Mouse (Mus musculus) retina, embryonic 14.5 days (tissue): ENCODE measurements around the gene Slc8a1.

Experiments used
- DNase-seq: peaks from one replicate; pipeline ENCODE4 v3.0.0-alpha.2; 2015; ENCODE audit warnings: low spot score

Gene Slc8a1

GRCm38 (mm10) chr17:81669816-81670691, 68.1 kb downstream of the Slc8a1 start:
- DNase-seq: peak; percentile 75

- DNase-seq: peak; percentile 71
These were observed 68.9 kb downstream of the Slc8a1 start for GRCm38 (mm10) chr17:81669062-81669815.

GRCm38 (mm10) chr17:81668466-81668865, 69.7 kb downstream of the Slc8a1 start:
- no peak for DNase-seq

- DNase-seq: no peak
These were observed 70.2 kb downstream of the Slc8a1 start for GRCm38 (mm10) chr17:81667935-81668334.

GRCm38 (mm10) chr17:81666551-81666950, 71.6 kb downstream of the Slc8a1 start:
- peak; percentile 67 for DNase-seq

GRCm38 (mm10) chr17:81664916-81665315, 73.3 kb downstream of the Slc8a1 start:
- no peak for DNase-seq

GRCm38 (mm10) chr17:81657828-81658227, 80.3 kb downstream of the Slc8a1 start:
- DNase-seq: no peak

GRCm38 (mm10) chr17:81654548-81654947, 83.6 kb downstream of the Slc8a1 start:
- DNase-seq: no peak

- DNase-seq: no peak
These were observed 85.2 kb downstream of the Slc8a1 start for GRCm38 (mm10) chr17:81652958-81653357.

- DNase-seq: no peak
These were observed 101.4 kb downstream of the Slc8a1 start for GRCm38 (mm10) chr17:81636822-81637221.

GRCm38 (mm10) chr17:81630471-81630870, 107.7 kb downstream of the Slc8a1 start:
- no peak for DNase-seq

- no peak for DNase-seq
These were observed 117.0 kb downstream of the Slc8a1 start for GRCm38 (mm10) chr17:81621188-81621644.

- no peak for DNase-seq
These were observed 119.7 kb downstream of the Slc8a1 start for GRCm38 (mm10) chr17:81618461-81618860.

- no peak for DNase-seq
These were observed 121.9 kb downstream of the Slc8a1 start for GRCm38 (mm10) chr17:81616326-81616725.

- DNase-seq: no peak
These were observed 122.8 kb downstream of the Slc8a1 start for GRCm38 (mm10) chr17:81615391-81615790.

- peak; percentile 76 for DNase-seq
These were observed 130.7 kb downstream of the Slc8a1 start for GRCm38 (mm10) chr17:81607515-81607914.

GRCm38 (mm10) chr17:81606084-81606483, 132.1 kb downstream of the Slc8a1 start:
- DNase-seq: no peak

GRCm38 (mm10) chr17:81605219-81605660, 132.9 kb downstream of the Slc8a1 start:
- DNase-seq: no peak

- no peak for DNase-seq
These were observed 139.1 kb downstream of the Slc8a1 start for GRCm38 (mm10) chr17:81599072-81599471.

GRCm38 (mm10) chr17:81589791-81590190, 148.4 kb downstream of the Slc8a1 start:
- DNase-seq: no peak

GRCm38 (mm10) chr17:81586759-81587158, 151.4 kb downstream of the Slc8a1 start:
- no peak for DNase-seq

- DNase-seq: no peak
These were observed 158.3 kb downstream of the Slc8a1 start for GRCm38 (mm10) chr17:81579728-81580425.
